Mouse (Mus musculus): Measurements from ENCODE around the gene Trdmt1. TPM values are rescaled to one million over a fixed set of nuclear protein-coding genes. Genes with fewer than 3 reads are reported as not detected.

Trdmt1 gene
- polyA plus RNA-seq, 1 experiment: 3.0 TPM

GRCm38 (mm10) chr2:13514949-13515348 lies 29.5 kb downstream of the Trdmt1 start:
- no peak overlapping the region for H3K27ac ChIP-seq (ENCODE audit: control insufficient read depth, insufficient read depth, low read length)
- no peaks in the 10 kb centered on the region for H3K4me1 ChIP-seq (replicated peaks; ENCODE audit: control insufficient read depth, insufficient read depth, low read length)
- no peak for TF ChIP-seq CTCF (IDR thresholded peaks at IDR 0.05; ENCODE audit: borderline replicate concordance, control insufficient read depth, extremely low read depth, insufficient read depth, low read length, poor library complexity)
- TF ChIP-seq POLR2A (IDR thresholded peaks at IDR 0.05; ENCODE audit: control insufficient read depth, extremely low read depth, insufficient read depth, low read length, poor library complexity): no peak
- no peak overlapping the region for H3K4me3 ChIP-seq (ENCODE audit: control insufficient read depth, insufficient read depth, low read length)
- no peaks in the 10 kb centered on the region for H3K27me3 ChIP-seq (ENCODE audit: control insufficient read depth, insufficient read depth, low read length)
- DNase-seq: no peak
- WGBS: 92% methylated on average over 4 of the region's 4 CpGs
- H3K36me3 ChIP-seq (ENCODE audit: control insufficient read depth, insufficient read depth, low read length): peaks cover 14% of the 10 kb centered on the region

GRCm38 (mm10) chr2:13502717-13503116 lies 41.8 kb downstream of the Trdmt1 start:
- 93% methylated on average over 2 of the region's 2 CpGs for WGBS
- TF ChIP-seq CTCF (IDR thresholded peaks at IDR 0.05; ENCODE audit: borderline replicate concordance, control insufficient read depth, extremely low read depth, insufficient read depth, low read length, poor library complexity) (no peak), POLR2A (IDR thresholded peaks at IDR 0.05; ENCODE audit: control insufficient read depth, extremely low read depth, insufficient read depth, low read length, poor library complexity) (no peak)

GRCm38 (mm10) chr2:13501553-13501952 lies 42.9 kb downstream of the Trdmt1 start:
- Histone ChIP-seq H3K36me3 (ENCODE audit: control insufficient read depth, insufficient read depth, low read length) (no peaks in the 10 kb centered on the region), H3K4me3 (ENCODE audit: control insufficient read depth, insufficient read depth, low read length) (no peak overlapping the region), H3K4me1 (replicated peaks; ENCODE audit: control insufficient read depth, insufficient read depth, low read length) (no peaks in the 10 kb centered on the region), H3K27ac (ENCODE audit: control insufficient read depth, insufficient read depth, low read length) (no peak overlapping the region), H3K27me3 (ENCODE audit: control insufficient read depth, insufficient read depth, low read length) (no peaks in the 10 kb centered on the region)
- 75% methylated on average over 5 of the region's 5 CpGs for WGBS
- TF ChIP-seq CTCF (IDR thresholded peaks at IDR 0.05; ENCODE audit: borderline replicate concordance, control insufficient read depth, extremely low read depth, insufficient read depth, low read length, poor library complexity) (no peak), POLR2A (IDR thresholded peaks at IDR 0.05; ENCODE audit: control insufficient read depth, extremely low read depth, insufficient read depth, low read length, poor library complexity) (no peak)
- DNase-seq: no peak

More at GRCm38 (mm10) chr2:13502717-13503116, 41.8 kb downstream of the Trdmt1 start:
- DNase-seq: no peak
- H3K27ac ChIP-seq (ENCODE audit: control insufficient read depth, insufficient read depth, low read length): no peak overlapping the region
- no peaks in the 10 kb centered on the region for H3K36me3 ChIP-seq (ENCODE audit: control insufficient read depth, insufficient read depth, low read length)
- H3K4me1 ChIP-seq (replicated peaks; ENCODE audit: control insufficient read depth, insufficient read depth, low read length): no peaks in the 10 kb centered on the region
- no peaks in the 10 kb centered on the region for H3K27me3 ChIP-seq (ENCODE audit: control insufficient read depth, insufficient read depth, low read length)
- H3K4me3 ChIP-seq (ENCODE audit: control insufficient read depth, insufficient read depth, low read length): no peak overlapping the region

- no peak overlapping the region for H3K4me3 ChIP-seq (ENCODE audit: control insufficient read depth, insufficient read depth, low read length)
- H3K27me3 ChIP-seq (ENCODE audit: control insufficient read depth, insufficient read depth, low read length): no peaks in the 10 kb centered on the region
- WGBS: 89% methylated on average over 5 of the region's 5 CpGs
- no peaks in the 10 kb centered on the region for H3K36me3 ChIP-seq (ENCODE audit: control insufficient read depth, insufficient read depth, low read length)
- H3K4me1 ChIP-seq (replicated peaks; ENCODE audit: control insufficient read depth, insufficient read depth, low read length): no peaks in the 10 kb centered on the region
- H3K27ac ChIP-seq (ENCODE audit: control insufficient read depth, insufficient read depth, low read length): no peak overlapping the region
- DNase-seq: no peak
- TF ChIP-seq CTCF (IDR thresholded peaks at IDR 0.05; ENCODE audit: borderline replicate concordance, control insufficient read depth, extremely low read depth, insufficient read depth, low read length, poor library complexity) (no peak), POLR2A (IDR thresholded peaks at IDR 0.05; ENCODE audit: control insufficient read depth, extremely low read depth, insufficient read depth, low read length, poor library complexity) (no peak)
Measured at GRCm38 (mm10) chr2:13500298-13500999, 44.0 kb downstream of the Trdmt1 start.

- TF ChIP-seq CTCF (IDR thresholded peaks at IDR 0.05; ENCODE audit: borderline replicate concordance, control insufficient read depth, extremely low read depth, insufficient read depth, low read length, poor library complexity) (no peak), POLR2A (IDR thresholded peaks at IDR 0.05; ENCODE audit: control insufficient read depth, extremely low read depth, insufficient read depth, low read length, poor library complexity) (no peak)
- 90% methylated on average over 7 of the region's 7 CpGs for WGBS
- no peaks in the 10 kb centered on the region for H3K36me3 ChIP-seq (ENCODE audit: control insufficient read depth, insufficient read depth, low read length)
- no peaks in the 10 kb centered on the region for H3K27me3 ChIP-seq (ENCODE audit: control insufficient read depth, insufficient read depth, low read length)
- H3K4me1 ChIP-seq (replicated peaks; ENCODE audit: control insufficient read depth, insufficient read depth, low read length): no peaks in the 10 kb centered on the region
- H3K4me3 ChIP-seq (ENCODE audit: control insufficient read depth, insufficient read depth, low read length): no peak overlapping the region
- H3K27ac ChIP-seq (ENCODE audit: control insufficient read depth, insufficient read depth, low read length): no peak overlapping the region
- DNase-seq: no peak
Measured at GRCm38 (mm10) chr2:13499196-13499595, 45.3 kb downstream of the Trdmt1 start.

- H3K4me1 ChIP-seq (replicated peaks; ENCODE audit: control insufficient read depth, insufficient read depth, low read length): 0 out of 2 replicates have a peak, but pooled peaks cover 2% of the 10 kb centered on the region
- no peak overlapping the region for H3K4me3 ChIP-seq (ENCODE audit: control insufficient read depth, insufficient read depth, low read length)
- H3K27ac ChIP-seq (ENCODE audit: control insufficient read depth, insufficient read depth, low read length): no peak overlapping the region
- no peak for TF ChIP-seq POLR2A (IDR thresholded peaks at IDR 0.05; ENCODE audit: control insufficient read depth, extremely low read depth, insufficient read depth, low read length, poor library complexity)
- no peak for TF ChIP-seq CTCF (IDR thresholded peaks at IDR 0.05; ENCODE audit: borderline replicate concordance, control insufficient read depth, extremely low read depth, insufficient read depth, low read length, poor library complexity)
- no peak for DNase-seq
- 51% methylated on average over 2 of the region's 2 CpGs for WGBS
- no peaks in the 10 kb centered on the region for H3K36me3 ChIP-seq (ENCODE audit: control insufficient read depth, insufficient read depth, low read length)
- no peaks in the 10 kb centered on the region for H3K27me3 ChIP-seq (ENCODE audit: control insufficient read depth, insufficient read depth, low read length)
Measured at GRCm38 (mm10) chr2:13496087-13496486, 48.4 kb downstream of the Trdmt1 start.
